Comparison of ENCODE assay signal across 15 mouse cellular contexts in genomic region chr7:116484213-116484612, GRCm38 (mm10). TPM values are rescaled to one million over a fixed set of nuclear protein-coding genes. Genes with fewer than 3 reads are reported as not detected.
DNase-seq lines count a peak whose midpoint lies in the region; ATAC-seq and TF ChIP-seq lines count a peak whose summit lies in the region.
"Had no signal": no experiment of that assay in that cellular context is flagged by ENCODE, and none has a peak within 500 bp of the region (broad histone marks: within the 10 kb centered on the region; RNA-seq: fewer than 3 reads in every experiment).

No protein-coding gene starts in this region.

- peak overlapping the region; percentile 38; the same call in 1 of the 2 replicates for H3K4me2 ChIP-seq in heart, embryonic 12.5 days
- H3K4me2 ChIP-seq in hindbrain, postnatal 0 days (ENCODE audit: low read depth, low read length), result no peak overlapping the region
- H3K4me2 ChIP-seq: intestine, embryonic 15.5 days; limb, embryonic 15.5 days; lung, embryonic 14.5 days had no signal

- DNase-seq in heart, adult 8-10 months (ENCODE audit: low spot score), result no peak
- DNase-seq in CD4-positive helper T cell, adult 2 months (ENCODE audit: low read depth, low spot score), result peak; percentile 68
- DNase-seq in lung, postnatal 4 days, result peak; percentile 23 to 43
- DNase-seq in hindbrain, postnatal 0 days (ENCODE audit: low spot score), result no peak
- DNase-seq in thymus, postnatal 14 days, result no peak
- DNase-seq in layer of hippocampus, adult 9-11 months, result no peak
- DNase-seq: adrenal gland, postnatal 10 days; cerebellum, adult 8-10 months; lung, embryonic 14.5 days; retina, postnatal 1 day had no signal

- no peaks in the 10 kb centered on the region for H3K36me3 ChIP-seq in heart, embryonic 12.5 days
- no peaks in the 10 kb centered on the region for H3K36me3 ChIP-seq in hindbrain, postnatal 0 days (ENCODE audit: insufficient read depth, low read length)
- H3K36me3 ChIP-seq: intestine, embryonic 15.5 days; limb, embryonic 15.5 days had no signal

- H3K4me3 ChIP-seq in heart, embryonic 12.5 days, result no peak overlapping the region
- no peak overlapping the region for H3K4me3 ChIP-seq in hindbrain, postnatal 0 days (ENCODE audit: low read length)
- H3K4me3 ChIP-seq: intestine, embryonic 15.5 days; limb, embryonic 15.5 days had no signal

- 53% methylated on average over 5 of the region's 5 CpGs for WGBS in heart, embryonic 12.5 days
- 95% methylated on average over 5 of the region's 5 CpGs for WGBS in hindbrain, postnatal 0 days

- no peak for ATAC-seq in heart, embryonic 12.5 days (ENCODE audit: insufficient number of reproducible peaks, low FRiP score)
- ATAC-seq in hematopoietic stem cell, adult 5-6 weeks (replicated peaks in 1 of 2; ENCODE audit: insufficient read depth in 1 of 2, low FRiP score in 2 of 2, low TSS enrichment in 1 of 2, low read depth in 1 of 2, poor library complexity in 2 of 2, severe bottlenecking in 2 of 2), result peak; percentile 55 to 82
- no peak for ATAC-seq in hindbrain, postnatal 0 days
- ATAC-seq: intestine, embryonic 15.5 days had no signal

- no peaks in the 10 kb centered on the region for H3K9me3 ChIP-seq in heart, embryonic 12.5 days (replicated peaks)
- no peaks in the 10 kb centered on the region for H3K9me3 ChIP-seq in hindbrain, postnatal 0 days (ENCODE audit: low read length)
- H3K9me3 ChIP-seq: intestine, embryonic 15.5 days; limb, embryonic 15.5 days had no signal

- peaks cover 17% of the 10 kb centered on the region for H3K4me1 ChIP-seq in heart, embryonic 12.5 days (replicated peaks)
- H3K4me1 ChIP-seq in hindbrain, postnatal 0 days (ENCODE audit: insufficient read depth, low read length), result no peaks in the 10 kb centered on the region
- H3K4me1 ChIP-seq: intestine, embryonic 15.5 days; limb, embryonic 15.5 days had no signal

- H3K27ac ChIP-seq in heart, embryonic 12.5 days (ENCODE audit: poor library complexity, severe bottlenecking), result no peak overlapping the region
- no peak overlapping the region for H3K27ac ChIP-seq in hindbrain, postnatal 0 days
- H3K27ac ChIP-seq: intestine, embryonic 15.5 days; kidney, postnatal 0 days; limb, embryonic 15.5 days had no signal

- no peaks in the 10 kb centered on the region for H3K27me3 ChIP-seq in heart, embryonic 12.5 days (replicated peaks)
- no peaks in the 10 kb centered on the region for H3K27me3 ChIP-seq in hindbrain, postnatal 0 days (ENCODE audit: insufficient read depth, low read length)
- H3K27me3 ChIP-seq: intestine, embryonic 15.5 days; limb, embryonic 15.5 days had no signal

- no peak overlapping the region for H3K9ac ChIP-seq in heart, embryonic 12.5 days
- H3K9ac ChIP-seq in hindbrain, postnatal 0 days (replicated peaks; ENCODE audit: low read length), result no peak overlapping the region
- H3K9ac ChIP-seq: intestine, embryonic 15.5 days; limb, embryonic 15.5 days; lung, embryonic 14.5 days had no signal

- no peak for TF ChIP-seq CTCF in hindbrain, postnatal 0 days (IDR thresholded peaks at IDR 0.05; ENCODE audit: low read depth)

RNA-seq across cellular contexts. Expression of gene Nucb2, which starts 20.0 kb away (rescaled TPM):
- polyA plus RNA-seq in heart, embryonic 12.5 days (2016; fragmentation: Nextera tagmentation; extraction: Ambion mirVana), result 5.7 and 7.4 TPM in 2 replicates
- total RNA-seq in heart, adult 8-10 months (2022), result 1 to 10 TPM; 5.1 to 7.9 (median 6.7) TPM
- 23.3 and 25.3 TPM in 2 replicates for total RNA-seq in hematopoietic stem cell, adult 5-6 weeks (2017)
- total RNA-seq in hindbrain, postnatal 0 days (2014; rRNA removed), result 15.1 and 17.7 TPM in 2 replicates
- 36.7 and 37.5 TPM in 2 replicates for polyA plus RNA-seq in hindbrain, postnatal 0 days (2015; fragmentation: Nextera tagmentation; extraction: Ambion mirVana)

RNA-seq across cellular contexts. Expression of gene Pik3c2a, which starts 41.0 kb away (rescaled TPM):
- polyA plus RNA-seq in heart, embryonic 12.5 days (2016; fragmentation: Nextera tagmentation; extraction: Ambion mirVana), result 20.5 and 26.3 TPM in 2 replicates
- 10 to 100 TPM; 12.9 to 15.6 (median 14.1) TPM for total RNA-seq in heart, adult 8-10 months (2022)
- 18.9 and 19.1 TPM in 2 replicates for total RNA-seq in hematopoietic stem cell, adult 5-6 weeks (2017)
- 19.7 and 24.3 TPM in 2 replicates for total RNA-seq in hindbrain, postnatal 0 days (2014; rRNA removed)
- 9.5 and 11.8 TPM in 2 replicates for polyA plus RNA-seq in hindbrain, postnatal 0 days (2015; fragmentation: Nextera tagmentation; extraction: Ambion mirVana)

Comparison
In these comparisons a context has a peak if more than half of its experiments do, and no peak if none do; other contexts are left out.
1. ATAC-seq: peak in hematopoietic stem cell, adult 5-6 weeks (2 of 2); none in heart, embryonic 12.5 days (single experiment) and hindbrain, postnatal 0 days (single experiment).
2. DNase-seq: peak in CD4-positive helper T cell, adult 2 months (single experiment) and lung, postnatal 4 days (2 of 2); none in heart, adult 8-10 months (single experiment), hindbrain, postnatal 0 days (single experiment), thymus, postnatal 14 days (single experiment) and layer of hippocampus, adult 9-11 months (single experiment).